Mouse (Mus musculus): ENCODE data around the gene Nadk2. TPM values are rescaled to one million over a fixed set of nuclear protein-coding genes. Genes with fewer than 3 reads are reported as not detected.

Nadk2 gene
- 69.6 and 89.2 TPM in 2 replicates for polyA plus RNA-seq (2012; rRNA removed)

GRCm38 (mm10) chr15:9070912-9071555, at the start of gene Nadk2:
TSS of gene Nadk2 (plus strand) at chr15:9071260.

GRCm38 (mm10) chr15:9140252-9140680, 69.2 kb downstream of the Nadk2 start, which contains the start of gene Lmbrd2:
TSS of gene Lmbrd2 (plus strand) at chr15:9140550.

GRCm38 (mm10) chr15:9155325-9155724, 84.3 kb downstream of the Nadk2 start, which contains the start of gene Skp2:
TSS of gene Skp2 (minus strand) at chr15:9155425.

Other genes with a start within 250 kb of the Nadk2 start
- gene Ranbp3l, start 103.3 kb upstream of the Nadk2 start, polyA plus RNA-seq (2012; rRNA removed), result 1.2 and 1.9 TPM in 2 replicates
- gene Lmbrd2, start 69.3 kb downstream of the Nadk2 start, polyA plus RNA-seq (2012; rRNA removed), result 5.5 and 9.6 TPM in 2 replicates
- gene Skp2, start 84.2 kb downstream of the Nadk2 start, polyA plus RNA-seq (2012; rRNA removed), result 44.8 and 46.7 TPM in 2 replicates
- not detected in 2 replicates for gene Ugt3a1, start 205.6 kb downstream of the Nadk2 start, polyA plus RNA-seq (2012; rRNA removed)